Mouse (Mus musculus): ENCODE measurements around the gene Rad17. TPM values are rescaled to one million over a fixed set of nuclear protein-coding genes. Genes with fewer than 3 reads are reported as not detected.

Gene Rad17
- polyA plus RNA-seq, 3 experiments from 2014 or later, result 22.2 to 28.6 (median 27.5) TPM

Other genes starting within 250 kb of the Rad17 start
- gene Naip1, start 198.2 kb downstream of the Rad17 start, polyA plus RNA-seq (2017; shearing (Covaris generic)), result not detected
- gene Gtf2h2, start 158.5 kb downstream of the Rad17 start, polyA plus RNA-seq (2017; shearing (Covaris generic)), result 10 to 100 TPM; 49.8 to 55.7 (median 55.5) TPM
- gene Ocln, start 98.3 kb downstream of the Rad17 start, polyA plus RNA-seq (2017; shearing (Covaris generic)), result under 1 TPM in 2 of 3 experiments, not detected in 1; 0.57 to 0.66 TPM
- gene Marveld2, start 34.1 kb downstream of the Rad17 start, polyA plus RNA-seq (2017; shearing (Covaris generic)), result 1 to 10 TPM; 4.3 to 9.7 (median 7.9) TPM
- gene Ak6, start 72 bp downstream of the Rad17 start, polyA plus RNA-seq (2017; shearing (Covaris generic)), result 100 to 1,000 TPM; 109 to 138 (median 137) TPM
- gene Taf9, start 528 bp upstream of the Rad17 start, polyA plus RNA-seq (2017; shearing (Covaris generic)), result 10 to 100 TPM in 1 of 3 experiments, 1 to 10 TPM in 2; 3.3 to 21.7 (median 9.0) TPM
- gene Ccdc125, start 18.7 kb upstream of the Rad17 start, polyA plus RNA-seq (2017; shearing (Covaris generic)), result 10 to 100 TPM; 24.9 to 30.1 (median 25.8) TPM
- gene Cdk7, start 79.9 kb upstream of the Rad17 start, polyA plus RNA-seq (2017; shearing (Covaris generic)), result 10 to 100 TPM; 80.9 to 96.4 (median 82.6) TPM
- 100 to 1,000 TPM; 104 to 123 (median 106) TPM for gene Mrps36, start 93.6 kb upstream of the Rad17 start, polyA plus RNA-seq (2017; shearing (Covaris generic))
- gene Cenph, start 124.8 kb upstream of the Rad17 start, polyA plus RNA-seq (2017; shearing (Covaris generic)), result 10 to 100 TPM in 1 of 3 experiments, 1 to 10 TPM in 2; 3.2 to 16.6 (median 3.2) TPM
- gene Ccnb1, start 135.5 kb upstream of the Rad17 start, polyA plus RNA-seq (2017; shearing (Covaris generic)), result 100 to 1,000 TPM in 1 of 3 experiments, 10 to 100 TPM in 2; 10.2 to 168 (median 20.0) TPM
- 10 to 100 TPM; 11.5 to 15.0 (median 12.7) TPM for gene Slc30a5, start 182.4 kb upstream of the Rad17 start, polyA plus RNA-seq (2017; shearing (Covaris generic))